In the genomic region with DNA sequence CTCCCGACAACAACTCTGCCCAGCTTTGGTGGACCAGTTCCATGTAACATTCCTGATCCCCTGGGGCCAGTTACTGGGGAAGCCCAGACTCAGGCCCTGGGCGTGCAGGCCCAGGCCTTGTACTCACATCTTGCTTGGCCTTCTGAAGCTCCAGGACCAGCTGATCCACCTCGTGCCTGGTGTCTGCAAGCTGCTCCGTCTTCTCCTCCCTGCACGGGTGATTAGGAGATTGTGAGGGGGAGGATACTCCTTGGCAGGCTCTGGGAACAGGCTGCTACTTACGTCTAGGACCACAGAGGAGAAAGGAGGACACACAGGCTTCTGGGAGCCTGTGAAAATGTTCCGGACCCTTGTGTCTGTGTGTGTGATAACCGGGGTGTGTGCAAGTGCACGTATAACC, we compare ENCODE assay signal across 31 mouse cellular contexts. TPM values are rescaled to one million over a fixed set of nuclear protein-coding genes. Genes with fewer than 3 reads are reported as not detected.
A peak's percentile ranks its signal among the peaks of the same experiment; 100 is the strongest.
DNase-seq lines count a peak whose midpoint lies in the region; ATAC-seq and TF ChIP-seq lines count a peak whose summit lies in the region.
"Had no signal": no experiment of that assay in that cellular context is flagged by ENCODE, and none has a peak within 500 bp of the region (broad histone marks: within the 10 kb centered on the region; RNA-seq: fewer than 3 reads in every experiment).

No protein-coding gene starts in this region.

- no peak overlapping the region for H3K9ac ChIP-seq in kidney, embryonic 16.5 days (replicated peaks; ENCODE audit: low read length)
- H3K9ac ChIP-seq in midbrain, embryonic 15.5 days, result no peak overlapping the region
- H3K9ac ChIP-seq: embryonic facial prominence, embryonic 12.5 days; heart, embryonic 12.5 days; hindbrain, embryonic 12.5 days; limb, embryonic 15.5 days; neural tube, embryonic 15.5 days; stomach, embryonic 15.5 days had no signal

- no peak overlapping the region for H3K4me2 ChIP-seq in kidney, embryonic 16.5 days (replicated peaks; ENCODE audit: low read depth, low read length)
- H3K4me2 ChIP-seq in midbrain, embryonic 15.5 days, result no peak overlapping the region
- H3K4me2 ChIP-seq: embryonic facial prominence, embryonic 12.5 days; heart, embryonic 12.5 days; hindbrain, embryonic 12.5 days; limb, embryonic 15.5 days; midbrain, embryonic 11.5 days; neural tube, embryonic 15.5 days; stomach, embryonic 15.5 days had no signal

- 55% methylated on average over 9 of the region's 9 CpGs for WGBS in kidney, embryonic 16.5 days
- 88% methylated on average over 9 of the region's 9 CpGs for WGBS in midbrain, embryonic 15.5 days

- no peak for TF ChIP-seq CTCF in cortical plate, adult 2 months (IDR thresholded peaks at IDR 0.05; ENCODE audit: extremely low read depth, insufficient read depth, low read length)
- no peak for TF ChIP-seq CTCF in testis, adult 2 months (IDR thresholded peaks at IDR 0.05; ENCODE audit: control insufficient read depth, insufficient read depth, insufficient replicate concordance, low read depth, low read length)

- H3K27ac ChIP-seq in kidney, embryonic 16.5 days (ENCODE audit: low read length), result no peak overlapping the region
- H3K27ac ChIP-seq in cortical plate, adult 2 months (ENCODE audit: insufficient read depth, low read length), result peak overlapping the region; percentile 43; the same call in 1 of the 2 replicates
- peak overlapping the region; percentile 16 for H3K27ac ChIP-seq in testis, adult 2 months (ENCODE audit: control insufficient read depth, insufficient read depth, low read depth, low read length)
- H3K27ac ChIP-seq in midbrain, embryonic 15.5 days, result no peak overlapping the region
- H3K27ac ChIP-seq: embryonic facial prominence, embryonic 12.5 days; hindbrain, embryonic 12.5 days; limb, embryonic 15.5 days; neural tube, embryonic 15.5 days; stomach, embryonic 15.5 days had no signal

- no peak for DNase-seq in kidney, postnatal 36 days
- peak; percentile 57 for DNase-seq in ovary, adult 18-20 months (ENCODE audit: low spot score)
- DNase-seq in ovary, postnatal 14 days (ENCODE audit: low spot score), result no peak
- DNase-seq: adrenal gland, adult 2 months; B cell, adult 2 months; cerebellum, adult 11-12 months; cerebellum, postnatal 14 days; gastrocnemius, adult 2 months; heart, postnatal 14 days; kidney, adult 2 months; kidney, postnatal 25 days; left cerebral cortex, postnatal 4 days; lung, adult 18-20 months; lung, postnatal 10 days; retina, postnatal 1 day; right cerebral cortex, postnatal 4 days; thymus, postnatal 36 days had no signal

- 0 out of 2 replicates have a peak, but pooled peaks cover 8% of the 10 kb centered on the region for H3K36me3 ChIP-seq in kidney, embryonic 16.5 days (ENCODE audit: insufficient read depth, low read length)
- H3K36me3 ChIP-seq in testis, adult 2 months (ENCODE audit: control insufficient read depth, insufficient read depth, low read length), result no peaks in the 10 kb centered on the region; the same call in none of the 2 replicates
- 0 out of 2 replicates have a peak, but pooled peaks cover 6% of the 10 kb centered on the region for H3K36me3 ChIP-seq in midbrain, embryonic 15.5 days (replicated peaks)
- H3K36me3 ChIP-seq: embryonic facial prominence, embryonic 12.5 days; heart, embryonic 12.5 days; limb, embryonic 15.5 days; stomach, embryonic 15.5 days had no signal

- no peaks in the 10 kb centered on the region for H3K9me3 ChIP-seq in kidney, embryonic 16.5 days (ENCODE audit: low read length)
- H3K9me3 ChIP-seq in midbrain, embryonic 15.5 days, result no peaks in the 10 kb centered on the region
- H3K9me3 ChIP-seq: embryonic facial prominence, embryonic 12.5 days; G1E; heart, embryonic 12.5 days; hindbrain, embryonic 12.5 days; limb, embryonic 15.5 days; neural tube, embryonic 15.5 days; stomach, embryonic 15.5 days had no signal

- no peak overlapping the region for H3K4me3 ChIP-seq in kidney, embryonic 16.5 days (ENCODE audit: low read length)
- H3K4me3 ChIP-seq in cortical plate, adult 2 months (ENCODE audit: insufficient read depth, low read length), result no peak overlapping the region
- H3K4me3 ChIP-seq in testis, adult 2 months (ENCODE audit: control insufficient read depth, low read depth, low read length), result no peak overlapping the region
- H3K4me3 ChIP-seq in midbrain, embryonic 15.5 days, result no peak overlapping the region
- H3K4me3 ChIP-seq: embryonic facial prominence, embryonic 12.5 days; gastrocnemius, adult 2 months; heart, embryonic 12.5 days; hindbrain, embryonic 12.5 days; limb, embryonic 15.5 days; neural tube, embryonic 15.5 days; stomach, embryonic 15.5 days had no signal

- TF ChIP-seq POLR2A in cortical plate, adult 2 months (IDR thresholded peaks at IDR 0.05; ENCODE audit: extremely low read depth, insufficient read depth, low read length), result no peak
- no peak for TF ChIP-seq POLR2A in testis, adult 2 months (IDR thresholded peaks at IDR 0.05; ENCODE audit: control insufficient read depth, low read depth, low read length)

- no peaks in the 10 kb centered on the region for H3K27me3 ChIP-seq in kidney, embryonic 16.5 days (ENCODE audit: insufficient read depth, low read length)
- no peaks in the 10 kb centered on the region for H3K27me3 ChIP-seq in testis, adult 2 months (ENCODE audit: control insufficient read depth, insufficient read depth, low read length)
- H3K27me3 ChIP-seq in midbrain, embryonic 15.5 days (replicated peaks), result no peaks in the 10 kb centered on the region
- H3K27me3 ChIP-seq: CH12.LX; embryonic facial prominence, embryonic 12.5 days; hindbrain, embryonic 12.5 days; limb, embryonic 15.5 days; neural tube, embryonic 15.5 days; stomach, embryonic 15.5 days had no signal

- peak; percentile 53; the same call in 1 of the 2 replicates for ATAC-seq in kidney, embryonic 16.5 days (ENCODE audit: low FRiP score, low TSS enrichment)
- no peak for ATAC-seq in midbrain, embryonic 15.5 days (replicated peaks)
- ATAC-seq: inflammation-experienced regulatory T-cells, adult 6 months had no signal

- H3K4me1 ChIP-seq in kidney, embryonic 16.5 days (ENCODE audit: insufficient read depth, low read length), result no peaks in the 10 kb centered on the region
- H3K4me1 ChIP-seq in cortical plate, adult 2 months (ENCODE audit: control insufficient read depth, insufficient read depth, low read length), result peaks cover 3% of the 10 kb centered on the region; the same call in 1 of the 2 replicates
- no peaks in the 10 kb centered on the region; the same call in 1 of the 2 replicates for H3K4me1 ChIP-seq in testis, adult 2 months (ENCODE audit: control insufficient read depth, insufficient read depth, low read length)
- no peaks in the 10 kb centered on the region for H3K4me1 ChIP-seq in midbrain, embryonic 15.5 days
- H3K4me1 ChIP-seq: hindbrain, embryonic 12.5 days; neural tube, embryonic 15.5 days had no signal

RNA-seq across cellular contexts. Expression of a gene that starts 58.3 kb away (rescaled TPM):
- 0.27 and 0.75 TPM in 2 replicates for polyA plus RNA-seq in kidney, embryonic 16.5 days (2015; fragmentation: Nextera tagmentation; extraction: Ambion mirVana)
- 11.0 and 11.6 TPM in 2 replicates for polyA plus RNA-seq in cortical plate, adult 2 months (2012; rRNA removed)
- 2.9 and 3.1 TPM in 2 replicates for polyA plus RNA-seq in testis, adult 2 months (2012; rRNA removed)
- polyA plus RNA-seq in midbrain, embryonic 15.5 days (2015; fragmentation: Nextera tagmentation; extraction: Ambion mirVana), result 6.1 and 6.7 TPM in 2 replicates
- polyA plus RNA-seq: G1E had no signal

Comparison
In these comparisons a context has a peak if more than half of its experiments do, and no peak if none do; other contexts are left out.
1. H3K27ac ChIP-seq: peak in cortical plate, adult 2 months (single experiment) and testis, adult 2 months (single experiment); none in kidney, embryonic 16.5 days (single experiment) and midbrain, embryonic 15.5 days (single experiment).